Mouse (Mus musculus): ENCODE measurements around the gene Ccdc141.

GRCm38 (mm10) chr2:77098769-77099168 lies 71.7 kb downstream of the Ccdc141 start:
- no peak for TF ChIP-seq CTCF (IDR thresholded peaks at IDR 0.05; ENCODE audit: borderline replicate concordance, control insufficient read depth, extremely low read depth, insufficient read depth, low read length, poor library complexity)
- TF ChIP-seq POLR2A (IDR thresholded peaks at IDR 0.05; ENCODE audit: control insufficient read depth, extremely low read depth, insufficient read depth, low read length, poor library complexity) = no peak
